Mouse (Mus musculus) midbrain, embryonic 13.5 days (tissue): Measurements from ENCODE around the gene Pakap. TPM values are rescaled to one million over a fixed set of nuclear protein-coding genes. Genes with fewer than 3 reads are reported as not detected.
A peak's percentile ranks its signal among the peaks of the same experiment; 100 is the strongest.

Experiments used
- ATAC-seq: fragments of 200-750 bp; cut with Nextera tagmentation; 2 replicates; pipeline ENCODE4 v1.8.0; 2017; ENCODE audit warnings: mild to moderate bottlenecking, moderate TSS enrichment, moderate library complexity
- H3K27ac ChIP-seq: fragments of 300-500 bp; sonication (generic); 2 replicates; pipeline ENCODE4 v1.5.1; 2015; ENCODE audit warnings: inconsistent platforms, mild to moderate bottlenecking, moderate library complexity
- H3K27me3 ChIP-seq: fragments of 300-500 bp; sonication (generic); 2 replicates; pipeline ENCODE4 v1.6.1; 2015; ENCODE audit warnings: mild to moderate bottlenecking, inconsistent platforms
- H3K36me3 ChIP-seq: fragments of 300-500 bp; sonication (generic); 2 replicates; pipeline ENCODE4 v1.6.1; 2015; ENCODE audit warnings: mild to moderate bottlenecking, inconsistent platforms
- H3K4me1 ChIP-seq: fragments of 300-500 bp; sonication (generic); replicated peaks from 2 replicates; pipeline ENCODE4 v1.6.1; 2015; ENCODE audit warnings: inconsistent platforms
- H3K4me2 ChIP-seq: fragments of 300-500 bp; sonication (generic); replicated peaks from 2 replicates; pipeline ENCODE4 v1.6.1; 2015; ENCODE audit warnings: moderate library complexity, mild to moderate bottlenecking, inconsistent platforms
- H3K4me3 ChIP-seq: fragments of 300-500 bp; sonication (generic); replicated peaks from 2 replicates; pipeline ENCODE4 v1.5.1; 2015; ENCODE audit warnings: mild to moderate bottlenecking, inconsistent platforms
- H3K9ac ChIP-seq: fragments of 300-500 bp; sonication (generic); replicated peaks from 2 replicates; pipeline ENCODE4 v1.6.1; 2015; ENCODE audit warnings: mild to moderate bottlenecking, inconsistent platforms
- H3K9me3 ChIP-seq: fragments of 300-500 bp; sonication (generic); 2 replicates; pipeline ENCODE4 v1.6.1; 2016; ENCODE audit warnings: mild to moderate bottlenecking, inconsistent platforms
- WGBS: fragments of 180-500 bp; shearing (Covaris S2); methylation state at CpG from one replicate; pipeline ENCODE4 v1.1.7; 2015; 5-methylcytosine and 5-hydroxymethylcytosine counted together
- polyA plus RNA-seq: library from polyadenylated mRNA; unstranded; fragments of >200 nt; fragmentation: Nextera tagmentation; extraction: Ambion mirVana; gene quantifications from 2 replicates; pipeline ENCODE4 v1.2.1, GENCODE M21; 2015

Gene Pakap
- polyA plus RNA-seq, 1 experiment from 2014 or later = 7.3 TPM

GRCm38 (mm10) chr4:57764392-57764791 is 196.4 kb downstream of the Pakap start:
- no peak for ATAC-seq
- 81% methylated on average over 1 of the region's 1 CpGs for WGBS
- H3K36me3 ChIP-seq = no peaks in the 10 kb centered on the region
- no peak overlapping the region for H3K9ac ChIP-seq
- no peaks in the 10 kb centered on the region for H3K27me3 ChIP-seq
- H3K9me3 ChIP-seq = no peaks in the 10 kb centered on the region
- no peak overlapping the region for H3K4me3 ChIP-seq
- H3K4me1 ChIP-seq = peaks cover 4% of the 10 kb centered on the region
- H3K4me2 ChIP-seq = no peak overlapping the region
- no peak overlapping the region for H3K27ac ChIP-seq

GRCm38 (mm10) chr4:57764926-57765325 is 196.9 kb downstream of the Pakap start:
- peaks cover 4% of the 10 kb centered on the region for H3K4me1 ChIP-seq
- no peak for ATAC-seq
- no peak overlapping the region for H3K4me2 ChIP-seq
- no peak overlapping the region for H3K27ac ChIP-seq
- H3K9ac ChIP-seq = no peak overlapping the region
- WGBS = 93% methylated on average over 1 of the region's 1 CpGs
- H3K4me3 ChIP-seq = no peak overlapping the region
- H3K36me3 ChIP-seq = no peaks in the 10 kb centered on the region
- H3K9me3 ChIP-seq = no peaks in the 10 kb centered on the region
- H3K27me3 ChIP-seq = no peaks in the 10 kb centered on the region

- Histone ChIP-seq H3K9me3 (no peaks in the 10 kb centered on the region), H3K4me1 (peaks cover 4% of the 10 kb centered on the region), H3K36me3 (no peaks in the 10 kb centered on the region), H3K4me2 (no peak overlapping the region), H3K27ac (no peak overlapping the region), H3K9ac (no peak overlapping the region), H3K27me3 (no peaks in the 10 kb centered on the region), H3K4me3 (no peak overlapping the region)
- ATAC-seq = no peak
- 2% methylated on average over 4 of the region's 4 CpGs for WGBS
Measured at GRCm38 (mm10) chr4:57765806-57766205, 197.8 kb downstream of the Pakap start.

GRCm38 (mm10) chr4:57769007-57769406 is 201.0 kb downstream of the Pakap start:
- no peak for ATAC-seq
- Histone ChIP-seq H3K9me3 (no peaks in the 10 kb centered on the region), H3K27ac (no peak overlapping the region), H3K4me1 (peaks cover 4% of the 10 kb centered on the region), H3K4me2 (no peak overlapping the region), H3K27me3 (no peaks in the 10 kb centered on the region), H3K9ac (no peak overlapping the region), H3K36me3 (no peaks in the 10 kb centered on the region), H3K4me3 (no peak overlapping the region)
- WGBS = 76% methylated on average over 3 of the region's 3 CpGs

- Histone ChIP-seq H3K9me3 (no peaks in the 10 kb centered on the region), H3K27ac (no peak overlapping the region), H3K27me3 (no peaks in the 10 kb centered on the region), H3K4me2 (no peak overlapping the region), H3K36me3 (no peaks in the 10 kb centered on the region), H3K4me3 (no peak overlapping the region), H3K4me1 (peaks cover 4% of the 10 kb centered on the region), H3K9ac (no peak overlapping the region)
- WGBS = 37% methylated on average over 4 of the region's 4 CpGs
- ATAC-seq = no peak
Measured at GRCm38 (mm10) chr4:57770185-57770823, 202.3 kb downstream of the Pakap start.

- WGBS = 89% methylated on average over 2 of the region's 2 CpGs
- Histone ChIP-seq H3K9ac (no peak overlapping the region), H3K4me2 (no peak overlapping the region), H3K4me1 (no peaks in the 10 kb centered on the region), H3K27ac (no peak overlapping the region), H3K9me3 (no peaks in the 10 kb centered on the region), H3K27me3 (no peaks in the 10 kb centered on the region), H3K36me3 (no peaks in the 10 kb centered on the region), H3K4me3 (no peak overlapping the region)
- no peak for ATAC-seq
Measured at GRCm38 (mm10) chr4:57771558-57772219, 203.7 kb downstream of the Pakap start.

- Histone ChIP-seq H3K9ac (no peak overlapping the region), H3K27ac (no peak overlapping the region), H3K36me3 (no peaks in the 10 kb centered on the region), H3K4me2 (no peak overlapping the region), H3K4me3 (no peak overlapping the region), H3K27me3 (no peaks in the 10 kb centered on the region), H3K4me1 (no peaks in the 10 kb centered on the region), H3K9me3 (no peaks in the 10 kb centered on the region)
- ATAC-seq = no peak
- WGBS = 64% methylated on average over 11 of the region's 11 CpGs
Measured at GRCm38 (mm10) chr4:57772851-57773510, 205.0 kb downstream of the Pakap start.

GRCm38 (mm10) chr4:57774517-57774916 is 206.5 kb downstream of the Pakap start:
- Histone ChIP-seq H3K36me3 (no peaks in the 10 kb centered on the region), H3K27me3 (no peaks in the 10 kb centered on the region), H3K4me3 (no peak overlapping the region), H3K27ac (no peak overlapping the region), H3K4me1 (no peaks in the 10 kb centered on the region), H3K4me2 (no peak overlapping the region), H3K9ac (no peak overlapping the region), H3K9me3 (no peaks in the 10 kb centered on the region)
- no peak for ATAC-seq
- WGBS = 70% methylated on average over 4 of the region's 4 CpGs

- no peak for ATAC-seq
Measured at GRCm38 (mm10) chr4:57775582-57775981, 207.6 kb downstream of the Pakap start.

GRCm38 (mm10) chr4:57780403-57780802 is 212.4 kb downstream of the Pakap start:
- 21% methylated on average over 4 of the region's 4 CpGs for WGBS
- Histone ChIP-seq H3K27ac (0 out of 2 replicates have a peak overlapping the region, but pooled peaks have one; percentile 67), H3K9me3 (no peaks in the 10 kb centered on the region), H3K9ac (no peak overlapping the region), H3K4me2 (no peak overlapping the region), H3K4me1 (peaks cover 38% of the 10 kb centered on the region), H3K27me3 (peaks cover 13% of the 10 kb centered on the region), H3K4me3 (no peak overlapping the region), H3K36me3 (no peaks in the 10 kb centered on the region)
- no peak for ATAC-seq

More at GRCm38 (mm10) chr4:57775582-57775981, 207.6 kb downstream of the Pakap start:
- no peaks in the 10 kb centered on the region for H3K27me3 ChIP-seq
- H3K9ac ChIP-seq = no peak overlapping the region
- no peak overlapping the region for H3K4me3 ChIP-seq
- H3K27ac ChIP-seq = no peak overlapping the region
- no peak overlapping the region for H3K4me2 ChIP-seq
- H3K36me3 ChIP-seq = no peaks in the 10 kb centered on the region
- H3K4me1 ChIP-seq = peaks cover 2% of the 10 kb centered on the region; the same call in 1 of the 2 replicates
- H3K9me3 ChIP-seq = no peaks in the 10 kb centered on the region

GRCm38 (mm10) chr4:57780833-57781641 is 213.1 kb downstream of the Pakap start:
- Histone ChIP-seq H3K36me3 (no peaks in the 10 kb centered on the region), H3K9ac (no peak overlapping the region), H3K27ac (peak overlapping the region; percentile 67), H3K4me1 (peaks cover 38% of the 10 kb centered on the region), H3K27me3 (peaks cover 13% of the 10 kb centered on the region), H3K9me3 (no peaks in the 10 kb centered on the region), H3K4me3 (peak overlapping the region; percentile 12; the same call in 1 of the 2 replicates), H3K4me2 (peak overlapping the region; percentile 22)
- WGBS = 2% methylated on average over 20 of the region's 20 CpGs
- ATAC-seq = peak; percentile 69
